Mouse (Mus musculus) B cell, adult 62 days (primary cell): ENCODE results near the gene Tpsab1. TPM values are rescaled to one million over a fixed set of nuclear protein-coding genes. Genes with fewer than 3 reads are reported as not detected.

Source experiments
- total RNA-seq: library from RNA; stranded (reverse); gene quantifications from 4 replicates; pipeline ENCODE4 v1.2.4, GENCODE M21; 2023

Gene Tpsab1
- not detected in 4 replicates for total RNA-seq

DNA sequence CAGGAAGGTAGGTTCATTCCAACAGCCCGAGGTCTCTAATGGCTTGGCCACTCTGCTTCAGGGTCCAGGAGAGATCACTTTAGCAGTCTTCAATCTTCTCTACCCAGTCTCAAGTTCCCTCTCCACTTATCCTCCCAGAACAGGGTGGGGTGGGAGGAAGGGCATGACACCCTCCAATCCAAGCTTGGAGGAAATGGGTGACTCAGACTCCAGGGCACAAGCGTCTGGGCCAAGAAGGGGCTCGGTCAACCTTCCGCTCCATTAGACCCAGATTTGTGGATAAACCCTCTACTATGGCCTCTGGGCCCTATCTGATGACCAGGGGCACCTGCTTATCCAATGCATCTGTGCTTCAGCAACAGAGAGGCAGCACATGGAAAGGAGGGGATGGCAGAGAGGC lies at the start of gene Tpsab1:
Gene Tpsab1, minus strand, starts transcription at position 101 of the 400 bp plus-strand sequence.

DNA sequence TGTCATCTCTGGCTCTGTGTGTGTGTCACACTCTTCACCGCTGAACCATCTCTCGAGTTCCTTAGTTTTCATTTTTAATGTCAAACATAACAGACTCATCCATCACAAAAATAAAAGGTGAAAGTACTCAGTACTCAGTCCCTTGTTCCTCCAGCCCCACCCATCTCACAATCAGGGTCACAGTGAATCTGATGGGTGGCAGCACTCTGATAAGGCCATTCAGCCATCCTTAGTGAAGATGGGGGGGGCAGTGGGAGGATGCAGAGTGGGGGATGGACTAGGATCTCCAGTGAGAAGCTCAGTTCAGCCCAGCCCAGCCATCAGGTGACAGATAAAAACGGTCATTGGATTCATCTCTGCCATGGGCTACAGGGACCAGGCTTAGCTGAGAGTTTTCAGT lies 23.6 kb upstream of the Tpsab1 start, which contains the start of gene Tpsg1:
Gene Tpsg1, plus strand, starts transcription at position 301 of the 400 bp plus-strand sequence.

DNA sequence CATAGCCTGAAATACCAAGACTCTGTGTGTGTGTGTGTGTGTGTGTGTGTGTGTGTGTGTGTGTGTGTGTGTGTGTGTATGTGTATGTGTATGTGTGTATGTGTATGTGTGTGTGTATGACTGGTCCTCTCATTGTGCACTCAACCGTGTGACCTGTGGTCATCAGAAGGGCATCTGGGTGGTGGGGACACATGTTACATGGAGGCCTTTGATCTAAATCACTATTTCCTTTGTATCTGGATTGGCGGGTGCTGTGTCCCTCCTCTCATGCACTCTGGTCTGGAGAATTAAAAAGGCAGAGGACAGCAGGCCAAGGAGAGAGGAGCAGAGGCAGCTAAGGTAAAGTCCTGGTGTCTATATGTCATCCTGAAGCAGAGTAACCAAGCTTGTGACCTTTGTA lies 20.6 kb upstream of the Tpsab1 start, which contains the start of gene Tpsb2:
Gene Tpsb2, plus strand, starts transcription at position 301 of the 400 bp plus-strand sequence.

DNA sequence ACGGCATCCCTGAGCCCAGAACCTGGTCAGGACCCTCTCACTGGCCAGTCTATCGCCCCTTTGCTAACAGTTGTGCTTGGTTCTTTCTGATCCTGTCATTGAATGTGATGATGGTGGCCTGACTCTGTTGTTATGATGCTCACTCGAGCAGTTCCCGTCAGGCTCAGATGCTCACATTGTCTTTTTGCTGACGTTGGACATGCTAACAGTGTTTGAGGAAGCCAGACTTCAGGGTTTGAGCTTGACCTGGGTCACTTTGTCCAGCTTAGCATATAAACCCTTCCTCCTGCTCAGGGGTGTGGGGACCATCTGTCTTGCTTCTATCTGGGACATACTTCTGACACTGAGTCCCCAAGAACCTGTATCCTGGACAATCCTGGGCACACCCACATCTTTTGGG lies 27.0 kb downstream of the Tpsab1 start, which contains the start of gene Prss29:
Gene Prss29, plus strand, starts transcription at position 301 of the 400 bp plus-strand sequence.

DNA sequence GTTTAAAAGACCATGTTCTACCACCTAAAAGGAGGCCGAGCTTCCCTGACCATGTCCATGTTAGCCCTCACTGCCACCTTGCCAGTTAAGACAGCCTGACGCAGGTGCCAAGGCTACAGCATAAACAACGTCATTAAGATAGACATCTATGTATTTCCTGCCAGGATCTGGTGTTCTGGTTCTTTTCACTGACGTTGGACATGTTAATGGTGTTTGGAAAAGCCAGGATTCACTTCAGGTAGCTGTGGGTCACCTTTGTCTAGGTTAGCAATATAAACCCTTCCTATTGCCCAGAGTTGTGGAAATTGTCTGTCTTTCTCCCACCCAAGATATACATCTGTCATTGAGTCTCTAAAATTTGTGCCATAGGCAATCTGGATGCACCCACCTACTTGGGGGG lies 37.0 kb downstream of the Tpsab1 start, which contains the start of gene Prss28:
Gene Prss28, plus strand, starts transcription at position 301 of the 400 bp plus-strand sequence.

DNA sequence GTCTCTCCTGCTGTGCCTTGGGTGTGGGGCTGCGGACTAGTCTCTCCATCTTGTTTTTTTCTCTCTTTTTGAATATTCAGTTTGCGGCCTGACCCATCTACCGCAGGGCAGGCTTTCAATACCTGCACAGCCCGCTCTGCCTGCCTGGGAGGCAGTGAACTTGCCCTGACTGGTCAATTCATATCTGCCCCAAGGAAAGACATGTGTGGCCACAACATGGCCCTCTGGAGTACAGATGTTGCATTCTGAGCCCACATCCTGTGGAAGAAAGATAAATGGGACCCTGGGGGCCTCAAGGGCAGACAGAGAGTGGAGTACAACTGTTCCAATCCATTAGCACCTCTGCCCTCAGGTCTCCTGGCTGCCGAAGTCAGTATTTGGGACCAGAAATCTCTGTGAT lies 47.3 kb downstream of the Tpsab1 start, which contains the start of gene Prss34:
Gene Prss34, plus strand, starts transcription at position 301 of the 400 bp plus-strand sequence.

Other genes with a start within 250 kb of the Tpsab1 start
- gene Telo2, start 229.6 kb downstream of the Tpsab1 start, total RNA-seq: 30.7 to 41.3 TPM (median 35.3 TPM) in 4 replicates
- gene Ptx4, start 224.8 kb downstream of the Tpsab1 start, total RNA-seq: 0.39 TPM in 1 of 4 replicates, not detected in the others
- gene Clcn7, start 212.2 kb downstream of the Tpsab1 start, total RNA-seq: 41.6 to 48.1 TPM (median 42.1 TPM) in 4 replicates
- gene Ccdc154, start 183.1 kb downstream of the Tpsab1 start, total RNA-seq: 0.24 to 0.56 TPM in 2 of 4 replicates, not detected in the others
- not detected in 4 replicates for gene Gm38655, start 170.1 kb downstream of the Tpsab1 start, total RNA-seq
- 11.1 to 14.3 TPM (median 13.7 TPM) in 4 replicates for gene BC003965, start 161.0 kb downstream of the Tpsab1 start, total RNA-seq
- 35.4 to 49.4 TPM (median 36.7 TPM) in 4 replicates for gene Unkl, start 157.2 kb downstream of the Tpsab1 start, total RNA-seq
- 25.2 to 29.1 TPM (median 27.6 TPM) in 4 replicates for gene Gnptg, start 105.4 kb downstream of the Tpsab1 start, total RNA-seq
- 16.0 to 18.5 TPM (median 16.6 TPM) in 4 replicates for gene Tsr3, start 105.4 kb downstream of the Tpsab1 start, total RNA-seq
- 0.98 to 1.9 TPM (median 1.2 TPM) in 4 replicates for gene Baiap3, start 89.2 kb downstream of the Tpsab1 start, total RNA-seq
- 456 to 465 TPM (median 462 TPM) in 4 replicates for gene Ube2i, start 70.9 kb downstream of the Tpsab1 start, total RNA-seq
- gene Prss34, start 47.2 kb downstream of the Tpsab1 start, total RNA-seq: not detected in 4 replicates
- gene Prss28, start 36.9 kb downstream of the Tpsab1 start, total RNA-seq: not detected in 4 replicates
- gene Prss29, start 26.9 kb downstream of the Tpsab1 start, total RNA-seq: not detected in 4 replicates
- gene Tpsb2, start 20.7 kb upstream of the Tpsab1 start, total RNA-seq: not detected in 4 replicates
- gene Tpsg1, start 23.7 kb upstream of the Tpsab1 start, total RNA-seq: not detected in 4 replicates
- gene Cacna1h, start 88.2 kb upstream of the Tpsab1 start, total RNA-seq: 5.0 to 7.9 TPM (median 6.0 TPM) in 4 replicates
- not detected in 4 replicates for gene Tekt4, start 109.1 kb upstream of the Tpsab1 start, total RNA-seq
- gene Sstr5, start 151.7 kb upstream of the Tpsab1 start, total RNA-seq: not detected in 4 replicates
- 0.26 to 0.41 TPM in 2 of 4 replicates, not detected in the others for gene Sox8, start 225.1 kb upstream of the Tpsab1 start, total RNA-seq
- 26.8 to 32.9 TPM (median 31.5 TPM) in 4 replicates for gene Lmf1, start 233.5 kb upstream of the Tpsab1 start, total RNA-seq